Mouse (Mus musculus): ENCODE data around the gene Tapbpl. TPM values are rescaled to one million over a fixed set of nuclear protein-coding genes. Genes with fewer than 3 reads are reported as not detected.

Gene Tapbpl
- 2.8 TPM for polyA plus RNA-seq (2014; fragmentation: Illumina TruSeq; extraction: RNeasy Lipid Tissue Mini Kit (QIAGEN cat#74804); ENCODE audit: low read depth, low replicate concordance)

GRCm38 (mm10) chr6:125231117-125232044 lies at the start of gene Tapbpl:
Gene Tapbpl, minus strand, starts transcription at chr6:125231860.

DNA sequence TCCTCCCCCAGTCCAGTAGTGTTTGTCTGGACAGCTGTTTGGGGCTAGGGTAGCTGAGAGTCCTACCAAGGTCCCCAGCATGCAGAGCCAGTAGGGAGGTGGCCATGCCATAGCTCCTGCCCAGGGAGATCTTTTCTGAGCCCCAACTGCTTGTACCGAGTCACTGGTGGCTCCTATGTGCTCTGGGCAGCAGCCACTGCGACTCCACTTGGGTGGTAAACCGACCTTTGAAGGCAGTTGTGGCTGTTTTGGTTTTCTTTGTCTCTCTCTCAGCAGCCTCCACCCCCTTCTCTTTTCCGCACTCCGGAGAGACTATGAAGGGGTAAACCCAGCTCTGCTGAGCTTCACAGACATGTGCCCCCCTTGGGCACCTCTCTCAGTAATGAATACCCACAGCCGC lies 5.1 kb upstream of the Tapbpl start, which contains the start of gene Cd27:
TSS of gene Cd27 (minus strand) at position 229 of the 400 bp plus-strand sequence.

GRCm38 (mm10) chr6:125215148-125215954 lies 16.3 kb downstream of the Tapbpl start, which contains the start of gene Vamp1:
Gene Vamp1, plus strand, starts transcription at chr6:125215551.

GRCm38 (mm10) chr6:125191332-125192015 lies 40.2 kb downstream of the Tapbpl start, which contains the start of the genes Ncapd2 and Mrpl51:
Gene Ncapd2, minus strand, starts transcription at chr6:125191701.
Gene Mrpl51, plus strand, starts transcription at chr6:125191801.

Other genes starting within 250 kb of the Tapbpl start
- gene Pianp, start 235.2 kb downstream of the Tapbpl start, polyA plus RNA-seq (2014; fragmentation: Illumina TruSeq; extraction: RNeasy Lipid Tissue Mini Kit (QIAGEN cat#74804); ENCODE audit: low read depth, low replicate concordance): not detected
- gene Zfp384, start 222.7 kb downstream of the Tapbpl start, polyA plus RNA-seq (2014; fragmentation: Illumina TruSeq; extraction: RNeasy Lipid Tissue Mini Kit (QIAGEN cat#74804); ENCODE audit: low read depth, low replicate concordance): 17.4 TPM
- gene Ing4, start 192.1 kb downstream of the Tapbpl start, polyA plus RNA-seq (2014; fragmentation: Illumina TruSeq; extraction: RNeasy Lipid Tissue Mini Kit (QIAGEN cat#74804); ENCODE audit: low read depth, low replicate concordance): 18.3 TPM
- not detected for gene Acrbp, start 182.2 kb downstream of the Tapbpl start, polyA plus RNA-seq (2014; fragmentation: Illumina TruSeq; extraction: RNeasy Lipid Tissue Mini Kit (QIAGEN cat#74804); ENCODE audit: low read depth, low replicate concordance)
- not detected for gene Lpar5, start 163.9 kb downstream of the Tapbpl start, polyA plus RNA-seq (2014; fragmentation: Illumina TruSeq; extraction: RNeasy Lipid Tissue Mini Kit (QIAGEN cat#74804); ENCODE audit: low read depth, low replicate concordance)
- 75.2 TPM for gene Chd4, start 135.9 kb downstream of the Tapbpl start, polyA plus RNA-seq (2014; fragmentation: Illumina TruSeq; extraction: RNeasy Lipid Tissue Mini Kit (QIAGEN cat#74804); ENCODE audit: low read depth, low replicate concordance)
- gene Nop2, start 100.0 kb downstream of the Tapbpl start, polyA plus RNA-seq (2014; fragmentation: Illumina TruSeq; extraction: RNeasy Lipid Tissue Mini Kit (QIAGEN cat#74804); ENCODE audit: low read depth, low replicate concordance): 2.2 TPM
- 3.0 TPM for gene Iffo1, start 86.6 kb downstream of the Tapbpl start, polyA plus RNA-seq (2014; fragmentation: Illumina TruSeq; extraction: RNeasy Lipid Tissue Mini Kit (QIAGEN cat#74804); ENCODE audit: low read depth, low replicate concordance)
- gene Gapdh, start 65.4 kb downstream of the Tapbpl start, polyA plus RNA-seq (2014; fragmentation: Illumina TruSeq; extraction: RNeasy Lipid Tissue Mini Kit (QIAGEN cat#74804); ENCODE audit: low read depth, low replicate concordance): 113 TPM
- gene Ncapd2, start 40.2 kb downstream of the Tapbpl start, polyA plus RNA-seq (2014; fragmentation: Illumina TruSeq; extraction: RNeasy Lipid Tissue Mini Kit (QIAGEN cat#74804); ENCODE audit: low read depth, low replicate concordance): 3.8 TPM
- 150 TPM for gene Mrpl51, start 40.1 kb downstream of the Tapbpl start, polyA plus RNA-seq (2014; fragmentation: Illumina TruSeq; extraction: RNeasy Lipid Tissue Mini Kit (QIAGEN cat#74804); ENCODE audit: low read depth, low replicate concordance)
- gene Vamp1, start 16.3 kb downstream of the Tapbpl start, polyA plus RNA-seq (2014; fragmentation: Illumina TruSeq; extraction: RNeasy Lipid Tissue Mini Kit (QIAGEN cat#74804); ENCODE audit: low read depth, low replicate concordance): 26.8 TPM
- gene Cd27, start 5.2 kb upstream of the Tapbpl start, polyA plus RNA-seq (2014; fragmentation: Illumina TruSeq; extraction: RNeasy Lipid Tissue Mini Kit (QIAGEN cat#74804); ENCODE audit: low read depth, low replicate concordance): not detected
- gene Tuba3a, start 54.2 kb upstream of the Tapbpl start, polyA plus RNA-seq (2014; fragmentation: Illumina TruSeq; extraction: RNeasy Lipid Tissue Mini Kit (QIAGEN cat#74804); ENCODE audit: low read depth, low replicate concordance): not detected
- gene Ltbr, start 82.0 kb upstream of the Tapbpl start, polyA plus RNA-seq (2014; fragmentation: Illumina TruSeq; extraction: RNeasy Lipid Tissue Mini Kit (QIAGEN cat#74804); ENCODE audit: low read depth, low replicate concordance): 0.99 TPM
- gene Scnn1a, start 88.8 kb upstream of the Tapbpl start, polyA plus RNA-seq (2014; fragmentation: Illumina TruSeq; extraction: RNeasy Lipid Tissue Mini Kit (QIAGEN cat#74804); ENCODE audit: low read depth, low replicate concordance): 0.23 TPM
- 18.2 TPM for gene Tnfrsf1a, start 117.5 kb upstream of the Tapbpl start, polyA plus RNA-seq (2014; fragmentation: Illumina TruSeq; extraction: RNeasy Lipid Tissue Mini Kit (QIAGEN cat#74804); ENCODE audit: low read depth, low replicate concordance)
- not detected for gene Plekhg6, start 148.9 kb upstream of the Tapbpl start, polyA plus RNA-seq (2014; fragmentation: Illumina TruSeq; extraction: RNeasy Lipid Tissue Mini Kit (QIAGEN cat#74804); ENCODE audit: low read depth, low replicate concordance)